Mouse (Mus musculus) splenic B cell, adult 2 months (primary cell): ENCODE data around the gene Srrm4.

Source experiments
- DNase-seq: peaks from one replicate; pipeline ENCODE4 v3.0.0-alpha.2; 2011; ENCODE audit warnings: low read depth, low spot score
- H3K27me3 ChIP-seq: 2 replicates; pipeline ENCODE4 v1.6.1; 2012; ENCODE audit warnings: mild to moderate bottlenecking, low read length, moderate library complexity, mixed read lengths; ENCODE audit not compliant: control insufficient read depth, poor library complexity, insufficient read depth, severe bottlenecking
- H3K36me3 ChIP-seq: 2 replicates; pipeline ENCODE4 v1.6.1; 2012; ENCODE audit warnings: mild to moderate bottlenecking, low read length, moderate library complexity, mixed read lengths; ENCODE audit not compliant: control insufficient read depth, poor library complexity, insufficient read depth, severe bottlenecking

Srrm4 gene

GRCm38 (mm10) chr5:116491794-116492420, 99.7 kb downstream of the Srrm4 start:
- DNase-seq = no peak
- Histone ChIP-seq H3K27me3 (no peaks in the 10 kb centered on the region), H3K36me3 (no peaks in the 10 kb centered on the region)

GRCm38 (mm10) chr5:116490826-116491225, 100.8 kb downstream of the Srrm4 start:
- Histone ChIP-seq H3K36me3 (no peaks in the 10 kb centered on the region), H3K27me3 (no peaks in the 10 kb centered on the region)
- DNase-seq = no peak

GRCm38 (mm10) chr5:116489621-116490020, 102.0 kb downstream of the Srrm4 start:
- no peak for DNase-seq
- no peaks in the 10 kb centered on the region for H3K27me3 ChIP-seq
- no peaks in the 10 kb centered on the region for H3K36me3 ChIP-seq

- no peak for DNase-seq
- no peaks in the 10 kb centered on the region for H3K27me3 ChIP-seq
- no peaks in the 10 kb centered on the region for H3K36me3 ChIP-seq
Observed at GRCm38 (mm10) chr5:116486135-116486534, 105.5 kb downstream of the Srrm4 start.

GRCm38 (mm10) chr5:116485069-116485468, 106.5 kb downstream of the Srrm4 start:
- Histone ChIP-seq H3K27me3 (no peaks in the 10 kb centered on the region), H3K36me3 (no peaks in the 10 kb centered on the region)
- DNase-seq = no peak

- no peaks in the 10 kb centered on the region for H3K36me3 ChIP-seq
- DNase-seq = no peak
- H3K27me3 ChIP-seq = no peaks in the 10 kb centered on the region
Observed at GRCm38 (mm10) chr5:116484236-116484635, 107.4 kb downstream of the Srrm4 start.

GRCm38 (mm10) chr5:116478607-116479371, 112.8 kb downstream of the Srrm4 start:
- H3K27me3 ChIP-seq = no peaks in the 10 kb centered on the region
- no peak for DNase-seq
- H3K36me3 ChIP-seq = no peaks in the 10 kb centered on the region

- Histone ChIP-seq H3K36me3 (no peaks in the 10 kb centered on the region), H3K27me3 (no peaks in the 10 kb centered on the region)
- peak; percentile 19 for DNase-seq
Observed at GRCm38 (mm10) chr5:116476006-116476405, 115.6 kb downstream of the Srrm4 start.

GRCm38 (mm10) chr5:116461354-116462042, 130.1 kb downstream of the Srrm4 start:
- H3K36me3 ChIP-seq = no peaks in the 10 kb centered on the region
- no peak for DNase-seq
- no peaks in the 10 kb centered on the region for H3K27me3 ChIP-seq

GRCm38 (mm10) chr5:116459970-116460369, 131.6 kb downstream of the Srrm4 start:
- H3K27me3 ChIP-seq = no peaks in the 10 kb centered on the region; the same call in 1 of the 2 replicates
- no peak for DNase-seq
- no peaks in the 10 kb centered on the region for H3K36me3 ChIP-seq

- Histone ChIP-seq H3K27me3 (no peaks in the 10 kb centered on the region; the same call in 1 of the 2 replicates), H3K36me3 (no peaks in the 10 kb centered on the region)
- DNase-seq = no peak
Observed at GRCm38 (mm10) chr5:116457791-116458190, 133.8 kb downstream of the Srrm4 start.

GRCm38 (mm10) chr5:116456796-116457515, 134.7 kb downstream of the Srrm4 start:
- no peak for DNase-seq
- Histone ChIP-seq H3K36me3 (no peaks in the 10 kb centered on the region), H3K27me3 (peaks cover under 1% of the 10 kb centered on the region; the same call in 1 of the 2 replicates)

GRCm38 (mm10) chr5:116453401-116453851, 138.2 kb downstream of the Srrm4 start:
- H3K36me3 ChIP-seq = no peaks in the 10 kb centered on the region
- no peak for DNase-seq
- peaks cover 2% of the 10 kb centered on the region; the same call in 1 of the 2 replicates for H3K27me3 ChIP-seq

GRCm38 (mm10) chr5:116450901-116451300, 140.7 kb downstream of the Srrm4 start:
- no peaks in the 10 kb centered on the region for H3K36me3 ChIP-seq
- no peak for DNase-seq
- H3K27me3 ChIP-seq = peaks cover 2% of the 10 kb centered on the region; the same call in 1 of the 2 replicates
